Mouse (Mus musculus) CH12.LX (cell line): Measurements from ENCODE around the gene Usp30. TPM values are rescaled to one million over a fixed set of nuclear protein-coding genes. Genes with fewer than 3 reads are reported as not detected.
A peak's percentile ranks its signal among the peaks of the same experiment; 100 is the strongest.

ENCODE experiments used
- DNase-seq: peaks from one replicate; pipeline ENCODE4 v3.0.0-alpha.2; 2013; ENCODE audit errors: extremely low read depth
- H3K27ac ChIP-seq: 2 replicates; pipeline ENCODE4 v1.5.1; 2012; ENCODE audit warnings: low read depth, mild to moderate bottlenecking, control low read depth, moderate library complexity; ENCODE audit not compliant: insufficient read depth
- H3K27me3 ChIP-seq: replicated peaks from 2 replicates; pipeline ENCODE3; 2012; ENCODE audit warnings: inconsistent platforms
- H3K36me3 ChIP-seq, 2 experiments: replicated peaks in 1 of 2; 2 replicates each; pipeline versions ENCODE3 to v1.6.1; 2012; ENCODE audit warnings: inconsistent platforms in 1 of 2, low read length in 1 of 2, mild to moderate bottlenecking in 1 of 2, mixed read lengths in 1 of 2, moderate library complexity in 1 of 2; ENCODE audit not compliant: control insufficient read depth in 1 of 2, insufficient read depth in 1 of 2
- H3K4me1 ChIP-seq, 2 experiments: 2 replicates each; pipeline ENCODE4 v1.6.1; 2012; ENCODE audit warnings: inconsistent platforms in 1 of 2, moderate library complexity in 1 of 2; ENCODE audit not compliant: insufficient read depth in 2 of 2, control insufficient read depth in 1 of 2
- H3K4me2 ChIP-seq: 2 replicates; pipeline ENCODE4 v1.6.1; 2012; ENCODE audit warnings: low read depth, mild to moderate bottlenecking, control low read depth; ENCODE audit not compliant: poor library complexity, insufficient read depth, severe bottlenecking
- H3K4me3 ChIP-seq, 3 experiments: fragments of 150-350 bp in 1 of 3; sonication (generic) in 1 of 3; replicated peaks in 1 of 3; 2 replicates each; pipeline versions ENCODE3 to v1.5.1; 2011 to 2012; ENCODE audit warnings: low read depth in 2 of 3, low read length in 2 of 3, mild to moderate bottlenecking in 2 of 3, moderate library complexity in 2 of 3, control low read depth in 1 of 3, improper control_type of control experiment in 1 of 3, inconsistent platforms in 1 of 3, mixed read lengths in 1 of 3; ENCODE audit not compliant: poor library complexity in 1 of 3
- H3K79me2 ChIP-seq: replicated peaks from 2 replicates; pipeline ENCODE4 v1.6.1; 2012; ENCODE audit warnings: mild to moderate bottlenecking, moderate library complexity; ENCODE audit not compliant: control insufficient read depth, poor library complexity, insufficient read depth, severe bottlenecking; ENCODE audit errors: extremely low read depth
- H3K9ac ChIP-seq: 2 replicates; pipeline ENCODE4 v1.6.1; 2012; ENCODE audit warnings: low read depth, mild to moderate bottlenecking, control low read depth, moderate library complexity; ENCODE audit not compliant: insufficient read depth
- H3K9me3 ChIP-seq: replicated peaks from 2 replicates; pipeline ENCODE3; 2012; ENCODE audit warnings: low read length, inconsistent platforms, mixed read lengths
- CHD2 ChIP-seq: IDR thresholded peaks from 2 replicates; pipeline ENCODE4 v1.6.1; 2011; ENCODE audit warnings: low read length, improper control_type of control experiment
- CTCF ChIP-seq, 2 experiments: IDR thresholded peaks in 1 of 2; conservative IDR thresholded peaks in 1 of 2; 2 replicates each; pipeline ENCODE4 v1.5.1; 2011 to 2012; ENCODE audit warnings: low read depth in 2 of 2, low read length in 2 of 2, improper control_type of control experiment in 1 of 2, inconsistent platforms in 1 of 2, mild to moderate bottlenecking in 1 of 2, moderate library complexity in 1 of 2
- E2F4 ChIP-seq: IDR thresholded peaks from 2 replicates; pipeline ENCODE4 v1.6.1; 2011; ENCODE audit warnings: low read depth, low read length, improper control_type of control experiment; ENCODE audit not compliant: insufficient replicate concordance
- EP300 ChIP-seq: IDR thresholded peaks from 2 replicates; pipeline ENCODE4 v1.6.1; 2011; ENCODE audit warnings: low read length, improper control_type of control experiment
- ETS1 ChIP-seq: conservative IDR thresholded peaks from 2 replicates; pipeline ENCODE4 v1.6.1; 2012; ENCODE audit warnings: low read depth, mild to moderate bottlenecking, inconsistent platforms, low read length, improper control_type of control experiment, moderate library complexity
- GABPA ChIP-seq: IDR thresholded peaks from 2 replicates; pipeline ENCODE4 v1.6.1; 2012; ENCODE audit warnings: low read depth, low read length, improper control_type of control experiment, inconsistent platforms; ENCODE audit not compliant: insufficient replicate concordance
- IRF4 ChIP-seq: IDR thresholded peaks from 2 replicates; pipeline ENCODE4 v1.6.1; 2014; ENCODE audit warnings: low read depth, mild to moderate bottlenecking, inconsistent platforms, low read length, improper control_type of control experiment
- JUN ChIP-seq: IDR thresholded peaks from 2 replicates; pipeline ENCODE4 v1.6.1; 2011; ENCODE audit warnings: low read depth, mild to moderate bottlenecking, low read length, improper control_type of control experiment, moderate library complexity; ENCODE audit not compliant: insufficient read depth
- KAT2A ChIP-seq: IDR thresholded peaks from 2 replicates; pipeline ENCODE4 v1.6.1; 2012; ENCODE audit warnings: low read length, improper control_type of control experiment, inconsistent platforms; ENCODE audit not compliant: insufficient replicate concordance
- MXI1 ChIP-seq: IDR thresholded peaks from 2 replicates; pipeline ENCODE4 v1.6.1; 2011; ENCODE audit warnings: mild to moderate bottlenecking, low read depth, low read length, improper control_type of control experiment
- NRF1 ChIP-seq: IDR thresholded peaks from 2 replicates; pipeline ENCODE4 v1.6.1; 2014; ENCODE audit warnings: low read depth, mild to moderate bottlenecking, inconsistent platforms, low read length, improper control_type of control experiment, moderate library complexity
- RAD21 ChIP-seq: IDR thresholded peaks from 2 replicates; pipeline ENCODE4 v1.6.1; 2011; ENCODE audit warnings: low read depth, mild to moderate bottlenecking, low read length, improper control_type of control experiment, moderate library complexity
- RCOR1 ChIP-seq: conservative IDR thresholded peaks from 2 replicates; pipeline ENCODE4 v1.6.1; 2012; ENCODE audit warnings: low read depth, mild to moderate bottlenecking, inconsistent platforms, low read length, improper control_type of control experiment
- SMC3 ChIP-seq: IDR thresholded peaks from 2 replicates; pipeline ENCODE4 v1.6.1; 2011; ENCODE audit warnings: low read depth, low read length, improper control_type of control experiment
- TCF12 ChIP-seq: IDR thresholded peaks from 2 replicates; pipeline ENCODE4 v1.6.1; 2014; ENCODE audit warnings: low read depth, mild to moderate bottlenecking, inconsistent platforms, low read length, improper control_type of control experiment
- UBTF ChIP-seq: IDR thresholded peaks from 2 replicates; pipeline ENCODE4 v1.6.1; 2012; ENCODE audit warnings: low read depth, mild to moderate bottlenecking, inconsistent platforms, low read length, improper control_type of control experiment, moderate library complexity
- USF2 ChIP-seq: conservative IDR thresholded peaks from 2 replicates; pipeline ENCODE4 v1.6.1; 2011; ENCODE audit warnings: low read depth, low read length, improper control_type of control experiment
- ZC3H11A ChIP-seq: IDR thresholded peaks from 2 replicates; pipeline ENCODE4 v1.6.1; 2012; ENCODE audit warnings: low read depth, mild to moderate bottlenecking, inconsistent platforms, low read length, improper control_type of control experiment
- ZMIZ1 ChIP-seq: IDR thresholded peaks from 2 replicates; pipeline ENCODE4 v1.6.1; 2012; ENCODE audit warnings: low read depth, mild to moderate bottlenecking, inconsistent platforms, low read length, improper control_type of control experiment
- ZNF384 ChIP-seq: IDR thresholded peaks from 2 replicates; pipeline ENCODE4 v1.6.1; 2012; ENCODE audit warnings: low read depth, low read length, improper control_type of control experiment, inconsistent platforms
- dilution Hi-C: fragments of 300-500 bp; cut with MboI; formaldehyde crosslinking; loops from 2 replicates; pipeline ENCODE4 v1.14.3; 2020; ENCODE audit warnings: low sequenced_read_pairs; ENCODE audit not compliant: extremely low pct_unique_long_range_greater_than_20kb, extremely low pct_ligation_motif_present
- in situ Hi-C: fragments of 300-500 bp; cut with MboI; formaldehyde crosslinking; loops from 3 replicates; pipeline ENCODE4 v1.14.3; 2019; ENCODE audit warnings: low sequenced_read_pairs, low pct_ligation_motif_present, low pct_unique_long_range_greater_than_20kb, mixed read lengths
- polyA plus RNA-seq: library from polyadenylated mRNA; unstranded; fragments of >175 nt; gene quantifications from 2 replicates; pipeline ENCODE4 v1.2.1, GENCODE M21; 2012; ENCODE audit warnings: low read depth; ENCODE audit not compliant: insufficient read length
- total RNA-seq, 2 experiments: library from RNA; depleted of rRNA; stranded (reverse); fragments of 300-350 nt in 1 of 2; fragments of >200 nt in 1 of 2; gene quantifications; 2 replicates each; pipeline ENCODE4 v1.2.3; 2012 to 2014

The Usp30 gene
- total and polyA plus RNA-seq, 3 experiments = 13.0 to 15.5 (median 14.5) TPM

DNA sequence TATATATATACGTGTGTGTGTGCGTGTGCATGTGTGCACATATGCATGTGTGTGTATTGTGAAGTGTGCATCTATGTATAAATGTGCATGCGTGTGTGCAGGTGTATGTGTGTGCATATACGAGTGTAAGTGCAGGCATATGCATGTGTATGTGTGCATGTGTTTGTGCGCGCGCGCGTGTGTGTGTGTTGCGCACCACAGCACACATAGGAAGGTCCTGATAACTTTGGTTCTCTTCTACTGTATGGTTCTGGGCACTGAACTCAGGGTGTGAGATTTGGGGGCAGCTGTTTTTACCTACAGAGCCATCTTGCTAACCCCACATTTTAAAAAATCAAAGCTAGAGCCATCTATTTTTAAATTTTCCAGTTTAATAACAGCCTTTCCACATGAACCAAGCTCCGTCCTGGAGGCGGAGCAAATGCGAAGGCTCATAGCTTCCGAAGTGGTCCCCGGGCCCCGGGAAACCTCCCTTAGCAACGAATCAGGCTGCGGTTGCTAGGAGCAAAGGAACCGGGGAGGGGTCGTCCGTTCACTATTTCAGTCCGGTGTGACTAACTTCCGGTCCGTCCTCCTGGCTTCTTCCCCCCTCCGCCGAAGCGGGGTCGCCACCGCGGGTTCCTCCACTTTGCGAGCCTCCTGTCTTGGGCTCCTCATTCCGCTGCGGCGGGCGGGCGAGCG is 34.6 kb downstream of the Usp30 start (continued):
- TF ChIP-seq E2F4 (no peak), ZNF384 (no peak), EP300 (no peak), ZMIZ1 (no peak), UBTF (peak; percentile 96), CTCF (conservative IDR thresholded peaks at IDR 0.05 in 1 of 2, IDR thresholded peaks at IDR 0.05 in 1 of 2; ENCODE audit: low read depth in 2 of 2, low read length in 2 of 2) (no peak), RCOR1 (no peak), ZC3H11A (no peak), SMC3 (no peak), GABPA (no peak; the same call in 1 of the 2 replicates), MXI1 (peak; percentile 80)

GRCm38 (mm10) chr5:114100390-114101099 is 35.3 kb downstream of the Usp30 start:
- TF ChIP-seq CHD2 = 0 out of 2 replicates have a peak, but pooled peaks have one; percentile 21
- no peak for TF ChIP-seq IRF4
- Histone ChIP-seq H3K9ac (peak overlapping the region; percentile 96), H3K27ac (no peak overlapping the region), H3K9me3 (no peaks in the 10 kb centered on the region), H3K4me3 (peak overlapping the region; percentile 81 to 95 (median 93)), H3K79me2 (peaks cover 11% of the 10 kb centered on the region), H3K4me1 (peaks cover 11 to 22% of the 10 kb centered on the region in 2 experiments), H3K27me3 (peaks cover 19% of the 10 kb centered on the region), H3K36me3 (peaks cover 18 to 35% of the 10 kb centered on the region in 2 experiments), H3K4me2 (peak overlapping the region; percentile 96)
- DNase-seq = no peak
- in situ Hi-C loops (no loop called here), dilution Hi-C loops (no loop called here)

DNA sequence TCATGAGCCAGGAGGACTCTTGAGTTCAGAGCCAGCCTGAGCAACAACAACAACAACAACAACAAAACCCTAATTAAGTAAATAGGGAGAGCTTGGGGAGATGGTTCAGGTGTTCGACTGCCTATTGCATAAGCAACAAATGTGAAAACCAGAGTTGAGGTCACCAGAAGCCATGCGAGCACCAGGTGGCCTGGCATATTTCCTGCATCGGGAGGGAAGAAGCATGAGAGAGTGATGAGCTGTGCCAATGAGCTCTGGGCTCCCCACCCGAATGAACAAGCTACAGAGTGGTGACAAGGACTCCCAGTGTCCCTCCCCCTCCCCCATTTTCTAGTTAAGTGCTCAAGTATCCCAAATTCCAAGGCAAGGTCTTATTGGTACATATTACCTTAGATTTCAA is 36.6 kb downstream of the Usp30 start:
- peaks cover 11% of the 10 kb centered on the region for H3K79me2 ChIP-seq
- in situ Hi-C loops = no loop called here
- H3K9me3 ChIP-seq = no peaks in the 10 kb centered on the region
- H3K4me1 ChIP-seq = peaks cover 11 to 20% of the 10 kb centered on the region in 2 experiments
- no peak for DNase-seq
- no peak overlapping the region for H3K27ac ChIP-seq
- no peak overlapping the region for H3K4me3 ChIP-seq
- no peak overlapping the region for H3K9ac ChIP-seq
- H3K4me2 ChIP-seq = no peak overlapping the region
- TF ChIP-seq IRF4 (no peak), SMC3 (no peak), MXI1 (no peak), RAD21 (no peak), USF2 (no peak), NRF1 (no peak), RCOR1 (no peak), ZMIZ1 (no peak), KAT2A (no peak), ETS1 (no peak), TCF12 (no peak), JUN (no peak)
- TF ChIP-seq, all 38 proteins: peak for 0
- H3K27me3 ChIP-seq = peaks cover 17% of the 10 kb centered on the region
- peaks cover 32 to 49% of the 10 kb centered on the region in 2 experiments for H3K36me3 ChIP-seq
- dilution Hi-C loops = no loop called here
